Mouse (Mus musculus) intestine, embryonic 15.5 days (tissue): Measurements from ENCODE around the gene Fam69b. TPM values are rescaled to one million over a fixed set of nuclear protein-coding genes. Genes with fewer than 3 reads are reported as not detected.
A peak's percentile ranks its signal among the peaks of the same experiment; 100 is the strongest.

Experiments used
- microRNA counts: library from miRNA; unstranded; fragments of <30 nt; microRNA quantifications from one replicate; lab custom pipeline; 2016
- polyA plus RNA-seq: library from polyadenylated mRNA; unstranded; fragments of >200 nt; fragmentation: Nextera tagmentation; extraction: Ambion mirVana; gene quantifications from 2 replicates; pipeline ENCODE4 v1.2.1, GENCODE M21; 2015

Fam69b gene
- polyA plus RNA-seq, 1 experiment from 2014 or later, result 31.1 TPM

MicroRNA genes within 50 kb of the gene (microRNA counts, 519-probe panel; counts per million panel counts)
- microRNA mmu-miR-126-3p (lab: Ali Mortazavi, UCI), result 4,115 counts per million, percentile 95 among the panel's probes with 10 or more counts
- 3,247 counts per million, percentile 81 among the panel's probes with 10 or more counts for microRNA mmu-miR-126-5p (lab: Ali Mortazavi, UCI)

Other genes with a start within 250 kb of the Fam69b start
- gene Snapc4, start 247.8 kb upstream of the Fam69b start, polyA plus RNA-seq, result 19.7 and 25.2 TPM in 2 replicates
- 88.2 and 90.6 TPM in 2 replicates for gene Entr1, start 239.1 kb upstream of the Fam69b start, polyA plus RNA-seq
- 101 and 105 TPM in 2 replicates for gene Pmpca, start 239.1 kb upstream of the Fam69b start, polyA plus RNA-seq
- 14.6 and 17.1 TPM in 2 replicates for gene Inpp5e, start 219.3 kb upstream of the Fam69b start, polyA plus RNA-seq
- 20.2 and 24.7 TPM in 2 replicates for gene Sec16a, start 183.2 kb upstream of the Fam69b start, polyA plus RNA-seq
- gene Notch1, start 111.8 kb upstream of the Fam69b start, polyA plus RNA-seq, result 11.3 and 12.2 TPM in 2 replicates
- gene Egfl7, start 48.4 kb upstream of the Fam69b start, polyA plus RNA-seq, result 113 and 124 TPM in 2 replicates
- gene Gm20532, start 41.8 kb upstream of the Fam69b start, polyA plus RNA-seq, result not detected in 2 replicates
- 79.9 and 90.3 TPM in 2 replicates for gene Agpat2, start 24.0 kb upstream of the Fam69b start, polyA plus RNA-seq
- not detected in 2 replicates for gene Lcn4, start 42.8 kb downstream of the Fam69b start, polyA plus RNA-seq
- gene Abo, start 236.5 kb downstream of the Fam69b start, polyA plus RNA-seq, result 0.15 TPM in 1 of 2 replicates, not detected in the other